Mouse (Mus musculus) splenic B cell, adult 2 months (primary cell): ENCODE measurements around the gene Ttc41.

ENCODE experiments used
- DNase-seq: peaks from one replicate; pipeline ENCODE4 v3.0.0-alpha.2; 2011; ENCODE audit warnings: low read depth, low spot score
- H3K27me3 ChIP-seq: 2 replicates; pipeline ENCODE4 v1.6.1; 2012; ENCODE audit warnings: mild to moderate bottlenecking, low read length, moderate library complexity, mixed read lengths; ENCODE audit not compliant: control insufficient read depth, poor library complexity, insufficient read depth, severe bottlenecking
- H3K36me3 ChIP-seq: 2 replicates; pipeline ENCODE4 v1.6.1; 2012; ENCODE audit warnings: mild to moderate bottlenecking, low read length, moderate library complexity, mixed read lengths; ENCODE audit not compliant: control insufficient read depth, poor library complexity, insufficient read depth, severe bottlenecking

Ttc41 gene

GRCm38 (mm10) chr10:86727548-86727980 is 22.0 kb downstream of the Ttc41 start:
- DNase-seq = peak; percentile 75

GRCm38 (mm10) chr10:86728176-86728575 is 22.6 kb downstream of the Ttc41 start:
- Histone ChIP-seq H3K27me3 (no peaks in the 10 kb centered on the region), H3K36me3 (no peaks in the 10 kb centered on the region)
- DNase-seq = no peak

More at GRCm38 (mm10) chr10:86727548-86727980, 22.0 kb downstream of the Ttc41 start:
- Histone ChIP-seq H3K36me3 (no peaks in the 10 kb centered on the region), H3K27me3 (no peaks in the 10 kb centered on the region)

- peak; percentile 87 for DNase-seq
- Histone ChIP-seq H3K27me3 (no peaks in the 10 kb centered on the region), H3K36me3 (no peaks in the 10 kb centered on the region)
These were observed 25.4 kb downstream of the Ttc41 start for GRCm38 (mm10) chr10:86730823-86731499.

GRCm38 (mm10) chr10:86731500-86731863 is 25.9 kb downstream of the Ttc41 start:
- Histone ChIP-seq H3K27me3 (no peaks in the 10 kb centered on the region), H3K36me3 (no peaks in the 10 kb centered on the region)
- DNase-seq = no peak

GRCm38 (mm10) chr10:86735036-86735435 is 29.4 kb downstream of the Ttc41 start:
- Histone ChIP-seq H3K27me3 (no peaks in the 10 kb centered on the region), H3K36me3 (no peaks in the 10 kb centered on the region)
- peak; percentile 42 for DNase-seq

GRCm38 (mm10) chr10:86742918-86743317 is 37.3 kb downstream of the Ttc41 start:
- no peak for DNase-seq
- Histone ChIP-seq H3K27me3 (no peaks in the 10 kb centered on the region), H3K36me3 (no peaks in the 10 kb centered on the region)

GRCm38 (mm10) chr10:86744306-86744705 is 38.7 kb downstream of the Ttc41 start:
- Histone ChIP-seq H3K36me3 (no peaks in the 10 kb centered on the region), H3K27me3 (no peaks in the 10 kb centered on the region)
- no peak for DNase-seq

GRCm38 (mm10) chr10:86755816-86756502 is 50.3 kb downstream of the Ttc41 start:
- Histone ChIP-seq H3K27me3 (no peaks in the 10 kb centered on the region), H3K36me3 (no peaks in the 10 kb centered on the region)
- no peak for DNase-seq

GRCm38 (mm10) chr10:86757724-86758123 is 52.1 kb downstream of the Ttc41 start:
- Histone ChIP-seq H3K27me3 (no peaks in the 10 kb centered on the region), H3K36me3 (no peaks in the 10 kb centered on the region)
- no peak for DNase-seq

- Histone ChIP-seq H3K36me3 (no peaks in the 10 kb centered on the region), H3K27me3 (no peaks in the 10 kb centered on the region)
- no peak for DNase-seq
These were observed 52.6 kb downstream of the Ttc41 start for GRCm38 (mm10) chr10:86758211-86758610.

- Histone ChIP-seq H3K27me3 (no peaks in the 10 kb centered on the region), H3K36me3 (no peaks in the 10 kb centered on the region)
- no peak for DNase-seq
These were observed 55.6 kb downstream of the Ttc41 start for GRCm38 (mm10) chr10:86761236-86761635.

- no peaks in the 10 kb centered on the region for H3K36me3 ChIP-seq
- DNase-seq = no peak
- H3K27me3 ChIP-seq = no peaks in the 10 kb centered on the region
These were observed 56.2 kb downstream of the Ttc41 start for GRCm38 (mm10) chr10:86761722-86762383.

GRCm38 (mm10) chr10:86762384-86762730 is 56.7 kb downstream of the Ttc41 start:
- H3K36me3 ChIP-seq = no peaks in the 10 kb centered on the region
- no peaks in the 10 kb centered on the region for H3K27me3 ChIP-seq
- no peak for DNase-seq

GRCm38 (mm10) chr10:86763672-86764071 is 58.1 kb downstream of the Ttc41 start, which contains the start of gene Gm49358:
TSS of gene Gm49358 (plus strand) at chr10:86763972.
- DNase-seq = no peak
- H3K36me3 ChIP-seq = no peaks in the 10 kb centered on the region
- no peaks in the 10 kb centered on the region for H3K27me3 ChIP-seq

GRCm38 (mm10) chr10:86765344-86765966 is 59.8 kb downstream of the Ttc41 start:
- no peaks in the 10 kb centered on the region for H3K36me3 ChIP-seq
- no peak for DNase-seq
- no peaks in the 10 kb centered on the region for H3K27me3 ChIP-seq
